Comparison of ENCODE assay signal across 13 mouse cellular contexts in the genomic region with DNA sequence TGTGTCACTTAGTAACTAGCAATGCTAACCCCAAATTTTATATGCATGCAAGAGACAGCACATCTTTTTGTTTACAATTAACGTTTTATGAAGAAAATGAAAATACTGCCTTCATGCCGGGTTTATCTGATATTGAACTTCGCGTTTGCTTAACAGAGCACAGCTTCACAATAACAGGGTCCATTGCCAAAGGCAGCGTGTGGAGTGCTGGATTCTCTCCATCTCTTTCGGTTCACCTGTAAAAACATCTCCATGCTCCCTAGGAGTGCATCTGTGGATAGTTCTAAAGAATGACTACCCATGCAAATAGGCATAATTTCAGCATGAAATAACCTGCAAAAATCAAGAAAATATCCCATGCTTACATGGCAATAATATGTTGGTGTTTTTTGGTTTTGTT. TPM values are rescaled to one million over a fixed set of nuclear protein-coding genes. Genes with fewer than 3 reads are reported as not detected.
"Had no signal": no experiment of that assay in that cellular context is flagged by ENCODE, and none has a peak within 500 bp of the region (broad histone marks: within the 10 kb centered on the region; RNA-seq: fewer than 3 reads in every experiment).

No protein-coding gene starts in this region.

- ATAC-seq: midbrain, embryonic 16.5 days had no signal

- H3K27ac ChIP-seq: kidney, postnatal 0 days; limb, embryonic 15.5 days; liver, embryonic 14.5 days; midbrain, embryonic 12.5 days; stomach, postnatal 0 days had no signal

- H3K9me3 ChIP-seq: limb, embryonic 15.5 days; midbrain, embryonic 12.5 days had no signal

- H3K4me2 ChIP-seq: limb, embryonic 15.5 days; midbrain, embryonic 12.5 days had no signal

- H3K36me3 ChIP-seq: limb, embryonic 15.5 days had no signal

- DNase-seq: kidney, adult 9 months; kidney, postnatal 36 days; lung, adult 18-20 months; right cerebral cortex, adult 18-20 months; right cerebral cortex, postnatal 25 days; thymus, postnatal 4 days had no signal

- H3K4me3 ChIP-seq: limb, embryonic 15.5 days; midbrain, embryonic 12.5 days had no signal

- H3K9ac ChIP-seq: limb, embryonic 15.5 days; liver, embryonic 14.5 days; midbrain, embryonic 12.5 days had no signal

RNA-seq across cellular contexts. Expression of gene Prox1, which starts 7.0 kb away (rescaled TPM):
- total RNA-seq: megakaryocyte-erythroid progenitor cell, adult 5-6 weeks had no signal
